Mouse (Mus musculus) bone marrow macrophage, adult 2 months (primary cell): ENCODE measurements at regions not wholly inside any gene's neighbourhood (a gene's known extent, or its start where the extent isn't known, plus 50 kb on each side); places are given as distances from the start of the nearest gene placed in this dataset.

Source experiments
- CTCF ChIP-seq: IDR thresholded peaks from 2 replicates; pipeline ENCODE4 v1.5.1; 2012; ENCODE audit warnings: low read depth, mild to moderate bottlenecking, low read length, moderate library complexity
- POLR2A ChIP-seq: IDR thresholded peaks from 2 replicates; pipeline ENCODE4 v1.6.1; 2012; ENCODE audit warnings: mild to moderate bottlenecking, low read depth, low read length, borderline replicate concordance

GRCm38 (mm10) chr16:95798099-95798498, 96.2 kb downstream of the Ets2 start:
- no peak for TF ChIP-seq CTCF
- TF ChIP-seq POLR2A, result no peak
